Mouse (Mus musculus): ENCODE results near the gene Rbpj.
A peak's percentile ranks its signal among the peaks of the same experiment; 100 is the strongest.

Rbpj gene

GRCm38 (mm10) chr5:53469098-53469776 is 3.3 kb downstream of the Rbpj start:
- DNase-seq (ENCODE audit: low spot score in 2 of 2): no peak

GRCm38 (mm10) chr5:53469777-53470131 is 3.8 kb downstream of the Rbpj start:
- DNase-seq (ENCODE audit: low spot score in 2 of 2): no peak

GRCm38 (mm10) chr5:53470141-53471079 is 4.5 kb downstream of the Rbpj start:
- no peak for DNase-seq (ENCODE audit: low spot score in 2 of 2)

GRCm38 (mm10) chr5:53472485-53472884 is 6.5 kb downstream of the Rbpj start:
- no peak for DNase-seq (ENCODE audit: low spot score in 2 of 2)

- no peak for DNase-seq (ENCODE audit: low spot score in 2 of 2)
Measured at GRCm38 (mm10) chr5:53479161-53479560, 13.2 kb downstream of the Rbpj start.

- no peak for DNase-seq (ENCODE audit: low spot score in 2 of 2)
Measured at GRCm38 (mm10) chr5:53479891-53480290, 13.9 kb downstream of the Rbpj start.

GRCm38 (mm10) chr5:53481021-53481420 is 15.1 kb downstream of the Rbpj start:
- DNase-seq (ENCODE audit: low spot score in 2 of 2): no peak

- DNase-seq (ENCODE audit: low spot score in 2 of 2): no peak
Measured at GRCm38 (mm10) chr5:53485069-53485628, 19.2 kb downstream of the Rbpj start.

- no peak for DNase-seq (ENCODE audit: low spot score in 2 of 2)
Measured at GRCm38 (mm10) chr5:53485934-53486475, 20.1 kb downstream of the Rbpj start.

- no peak for DNase-seq (ENCODE audit: low spot score in 2 of 2)
Measured at GRCm38 (mm10) chr5:53486966-53487592, 21.1 kb downstream of the Rbpj start.

- no peak for DNase-seq (ENCODE audit: low spot score in 2 of 2)
Measured at GRCm38 (mm10) chr5:53490697-53491099, 24.7 kb downstream of the Rbpj start.

- no peak for DNase-seq (ENCODE audit: low spot score in 2 of 2)
Measured at GRCm38 (mm10) chr5:53493756-53494155, 27.8 kb downstream of the Rbpj start.

- DNase-seq (ENCODE audit: low spot score in 2 of 2): peak; percentile 46 to 68
Measured at GRCm38 (mm10) chr5:53494536-53495159, 28.7 kb downstream of the Rbpj start.

- DNase-seq (ENCODE audit: low spot score in 2 of 2): no peak
Measured at GRCm38 (mm10) chr5:53496846-53497549, 31.0 kb downstream of the Rbpj start.

- DNase-seq (ENCODE audit: low spot score in 2 of 2): no peak
Measured at GRCm38 (mm10) chr5:53499571-53499970, 33.6 kb downstream of the Rbpj start.

GRCm38 (mm10) chr5:53500509-53501145 is 34.7 kb downstream of the Rbpj start:
- DNase-seq (ENCODE audit: low spot score in 2 of 2): no peak

- no peak for DNase-seq (ENCODE audit: low spot score in 2 of 2)
Measured at GRCm38 (mm10) chr5:53503261-53503660, 37.3 kb downstream of the Rbpj start.

- no peak for DNase-seq (ENCODE audit: low spot score in 2 of 2)
Measured at GRCm38 (mm10) chr5:53505751-53506150, 39.8 kb downstream of the Rbpj start.

GRCm38 (mm10) chr5:53507371-53507770 is 41.4 kb downstream of the Rbpj start:
- DNase-seq (ENCODE audit: low spot score in 2 of 2): no peak

- DNase-seq (ENCODE audit: low spot score in 2 of 2): no peak
Measured at GRCm38 (mm10) chr5:53509465-53509864, 43.5 kb downstream of the Rbpj start.
